Mouse (Mus musculus) retina, postnatal 7 days (tissue): ENCODE data around the gene Zfp937.
"Not testable (repeated sequence)": the region's sequence is repeated elsewhere in the genome, so short reads cannot be mapped to it uniquely, and the experiment has no call there.

Experiments
- DNase-seq: peaks from one replicate; pipeline ENCODE4 v3.0.0-alpha.2; 2012; ENCODE audit warnings: low read depth, low spot score

The Zfp937 gene

DNA sequence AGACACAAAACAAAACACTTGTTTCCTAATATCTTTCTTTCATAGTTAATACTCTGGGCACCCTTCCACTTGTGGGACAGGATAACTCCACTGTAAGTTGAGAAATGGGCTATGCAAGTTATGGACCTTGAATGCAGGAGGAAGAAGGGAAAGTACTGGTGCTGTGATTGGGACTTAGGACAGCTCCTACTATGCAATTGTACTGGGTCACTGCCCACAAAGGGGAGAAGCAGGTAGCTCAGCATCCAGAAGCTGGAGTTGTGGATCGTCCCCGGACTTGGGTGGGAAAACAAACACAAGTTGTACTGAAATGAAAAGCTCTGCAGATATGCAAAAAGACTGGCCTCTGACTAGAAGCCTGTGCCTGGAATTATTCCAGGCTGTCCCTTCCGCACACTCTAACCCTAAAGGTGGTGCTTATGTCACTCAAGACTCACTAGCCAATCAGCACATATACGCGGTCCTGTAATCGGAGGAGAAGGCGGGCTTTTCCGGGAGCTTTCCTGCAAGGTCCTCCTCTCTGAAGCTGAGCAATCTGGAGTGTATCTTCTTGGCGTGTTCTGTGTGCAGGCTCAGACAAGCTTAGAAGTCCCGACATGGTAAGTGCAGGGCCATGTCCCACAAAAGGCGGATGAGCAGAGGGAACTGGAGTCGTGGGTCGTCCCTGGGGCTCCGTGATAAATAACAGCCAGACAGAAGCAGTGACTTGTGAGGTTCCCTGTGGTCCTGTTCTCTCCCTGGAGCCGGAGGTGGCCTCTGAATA lies at the start of gene Zfp937:
Gene Zfp937, plus strand, starts transcription at position 474 of the 763 bp plus-strand sequence.
- peak; percentile 19 for DNase-seq

GRCm38 (mm10) chr2:150173833-150174232 lies 44.0 kb upstream of the Zfp937 start:
- DNase-seq, result no peak

GRCm38 (mm10) chr2:150179579-150179978 lies 38.3 kb upstream of the Zfp937 start, which contains the start of gene Gm10770:
TSS of gene Gm10770 (minus strand) at chr2:150179679.
- DNase-seq, result not testable (repeated sequence)

DNA sequence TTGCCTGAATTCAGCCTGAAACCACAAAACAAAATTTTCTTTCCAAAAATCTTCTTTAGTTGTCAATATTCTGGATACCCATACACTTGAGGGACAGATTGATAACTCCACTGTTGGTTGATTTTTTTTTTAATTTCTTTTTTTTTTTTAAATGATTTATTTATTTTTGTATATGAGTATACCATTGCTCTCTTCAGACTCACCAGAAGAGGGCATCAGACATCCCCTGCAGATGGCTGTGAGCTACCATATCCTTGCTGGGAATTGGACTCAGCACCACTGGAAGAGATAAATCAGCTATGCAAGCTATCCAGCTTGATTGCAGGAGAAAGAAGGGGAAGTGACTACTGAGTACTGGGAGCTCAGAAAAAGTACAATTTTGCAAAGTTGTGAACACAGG lies 36.8 kb upstream of the Zfp937 start:
- not testable (repeated sequence) for DNase-seq

DNA sequence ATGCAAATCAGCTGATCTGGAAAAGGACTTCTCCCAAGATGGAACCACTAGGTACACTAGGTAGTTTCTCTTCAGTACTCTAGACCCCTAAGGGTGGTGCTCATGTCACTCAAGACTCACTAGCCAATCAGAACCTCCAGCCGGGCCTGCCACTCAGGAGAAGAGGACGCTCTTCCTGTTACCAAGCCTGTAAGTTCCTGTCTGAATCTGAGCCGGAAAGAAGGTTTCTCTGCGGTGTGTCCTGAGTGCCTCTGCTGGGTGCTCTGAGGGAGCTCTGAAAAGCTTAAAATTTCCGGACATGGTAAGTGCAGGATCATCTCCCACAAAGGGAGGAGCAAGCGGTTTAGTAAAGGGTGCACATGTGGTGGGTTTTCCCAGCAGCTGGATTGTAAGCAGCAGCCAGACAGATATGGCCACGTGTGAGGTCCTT lies 36.3 kb upstream of the Zfp937 start, which contains the start of gene Gm14139:
Gene Gm14139, plus strand, starts transcription at position 186 of the 430 bp plus-strand sequence.
- not testable (repeated sequence) for DNase-seq

DNA sequence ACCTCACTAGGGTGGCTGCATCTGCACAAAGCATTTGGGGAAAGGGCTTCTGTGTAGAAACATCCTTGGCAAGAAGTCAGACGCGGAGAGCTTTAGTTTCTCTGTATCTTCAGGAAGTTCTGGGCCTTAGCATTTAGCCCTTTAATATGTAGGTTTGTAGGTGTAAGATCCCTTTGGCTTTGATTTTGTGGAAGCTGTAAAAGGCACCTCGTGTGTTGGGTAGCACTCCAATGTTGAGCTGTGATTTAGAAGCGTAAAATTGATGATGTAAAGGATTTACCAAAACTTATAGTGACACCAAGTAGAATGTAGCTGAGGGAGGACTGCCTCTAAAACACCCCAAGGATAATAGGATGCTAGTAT lies 471 bp downstream of the Zfp937 start:
- not testable (repeated sequence) for DNase-seq

GRCm38 (mm10) chr2:150223263-150223662 lies 5.4 kb downstream of the Zfp937 start:
- DNase-seq, result not testable (repeated sequence)

- no peak for DNase-seq
These were observed 25.3 kb downstream of the Zfp937 start for GRCm38 (mm10) chr2:150243211-150243610.

GRCm38 (mm10) chr2:150255491-150255890 lies 37.6 kb downstream of the Zfp937 start, which contains the start of gene Gm21994:
TSS of gene Gm21994 (minus strand) at chr2:150255591.
- not testable (repeated sequence) for DNase-seq

- not testable (repeated sequence) for DNase-seq
These were observed 39.0 kb downstream of the Zfp937 start for GRCm38 (mm10) chr2:150256861-150257260.

- DNase-seq, result not testable (repeated sequence)
These were observed 39.4 kb downstream of the Zfp937 start, which contains the start of gene Gm14124 for GRCm38 (mm10) chr2:150257291-150257690. TSS of gene Gm14124 (plus strand) at chr2:150257517.
